Mouse (Mus musculus): Measurements from ENCODE around the gene Ei24. TPM values are rescaled to one million over a fixed set of nuclear protein-coding genes. Genes with fewer than 3 reads are reported as not detected.

The Ei24 gene
- 100 to 1,000 TPM; 108 TPM for total RNA-seq (2021)
- long read RNA-seq, transcript Ei24-202 (11 exons, 2,309 nt) = minor isoform, 5 of 68 reads
- long read RNA-seq, transcript Ei24-201 (11 exons, 2,220 nt) = major isoform, 45 of 68 reads
- long read RNA-seq, partial matches to known transcripts = 3 of 68 reads
- long read RNA-seq, other reads (novel, unspliced or antisense) = 14 of 68 reads

- peak; percentile 91 to 96 for DNase-seq (ENCODE audit: low spot score in 2 of 2)
These were observed at the start of gene Ei24 for GRCm38 (mm10) chr9:36796781-36797555. Gene Ei24, minus strand, starts transcription at chr9:36797393.

DNA sequence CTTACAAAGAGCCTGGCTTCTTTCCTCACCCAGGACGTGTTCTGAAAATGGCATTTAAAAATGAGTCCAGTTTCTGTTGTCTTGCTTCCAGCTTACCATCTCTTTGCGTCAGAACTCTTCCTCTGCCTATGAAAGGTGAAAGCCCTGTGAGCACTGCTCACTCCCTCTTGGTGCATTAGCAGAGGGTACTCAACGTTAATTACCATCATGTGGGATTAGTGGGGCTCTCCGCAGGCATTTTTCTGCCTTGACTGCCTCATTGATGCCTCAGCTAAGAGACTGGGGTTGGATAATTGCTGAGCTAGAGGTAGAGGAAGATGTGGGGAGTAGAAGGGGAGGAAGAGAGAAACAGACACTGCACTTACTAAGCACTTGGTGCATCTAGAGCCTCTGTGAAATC, 49.2 kb upstream of the Ei24 start:
- DNase-seq (ENCODE audit: low spot score in 2 of 2) = no peak

- DNase-seq (ENCODE audit: low spot score in 2 of 2) = peak; percentile 28 to 33
These were observed 36.7 kb upstream of the Ei24 start for GRCm38 (mm10) chr9:36833914-36834313.

DNA sequence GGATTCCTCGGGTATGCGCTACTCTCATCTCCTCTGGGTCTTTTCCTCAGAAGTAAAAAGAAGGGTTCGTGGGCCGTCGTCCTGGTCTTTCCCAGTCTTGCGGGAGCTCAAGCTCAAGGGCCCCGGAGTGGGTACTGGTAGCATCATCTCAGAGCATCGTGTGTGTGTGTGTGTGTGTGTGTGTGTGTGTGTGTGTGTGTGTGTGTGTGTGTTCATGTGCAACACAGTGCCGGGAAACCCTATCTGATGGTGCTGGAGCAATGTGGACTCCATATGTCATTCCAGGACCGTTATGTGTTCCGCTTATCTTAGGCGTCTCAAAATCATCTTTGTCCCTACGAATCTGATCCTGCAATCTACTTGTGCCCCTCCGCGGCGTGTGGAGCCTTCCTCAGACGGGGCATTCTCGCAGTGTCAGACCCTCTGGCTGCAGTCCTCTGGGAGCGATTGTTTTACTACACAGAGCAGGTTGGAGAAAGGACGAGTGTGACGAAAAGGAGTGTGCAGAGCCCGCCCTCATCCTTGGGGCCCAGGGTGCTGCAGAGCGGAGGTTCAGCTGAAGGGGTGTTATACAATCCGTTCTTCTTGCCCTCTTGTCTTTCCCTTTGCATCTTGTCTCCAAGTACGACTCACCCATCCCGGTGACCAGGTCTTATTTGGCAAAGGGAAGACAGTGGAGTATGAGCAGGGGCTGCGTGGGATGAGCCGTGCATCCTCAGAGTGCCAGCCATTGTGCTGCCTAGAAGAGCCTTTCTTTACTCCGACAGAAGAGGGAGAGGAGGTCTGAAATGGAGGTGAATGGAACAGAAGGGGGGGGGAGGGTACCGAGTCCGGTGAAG, 36.1 kb upstream of the Ei24 start:
- peak; percentile 52 to 66 for DNase-seq (ENCODE audit: low spot score in 2 of 2)

DNA sequence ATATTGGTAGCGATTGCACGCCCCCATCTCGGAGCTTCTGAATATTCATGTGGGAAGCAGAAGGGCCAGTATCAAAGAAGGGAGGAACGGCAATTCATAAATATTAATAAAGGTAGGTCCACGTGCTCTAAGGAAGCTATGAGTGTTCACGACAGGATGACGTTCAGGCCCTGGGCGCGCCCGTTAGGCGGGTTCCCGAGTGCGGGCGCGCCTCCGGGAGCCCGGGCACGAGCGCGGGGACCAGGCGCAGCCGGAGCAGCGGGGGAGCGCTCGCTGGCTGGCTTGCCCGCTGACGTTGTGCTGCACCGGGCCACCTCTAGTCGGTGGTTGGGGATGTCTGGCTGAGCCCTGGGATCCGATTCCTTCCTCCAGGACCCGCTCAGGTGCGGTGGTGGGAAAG, 35.3 kb upstream of the Ei24 start:
- peak; percentile 87 to 93 for DNase-seq (ENCODE audit: low spot score in 2 of 2)

- no peak for DNase-seq (ENCODE audit: low spot score in 2 of 2)
These were observed 34.2 kb upstream of the Ei24 start for GRCm38 (mm10) chr9:36831401-36831800.

- no peak for DNase-seq (ENCODE audit: low spot score in 2 of 2)
These were observed 29.6 kb upstream of the Ei24 start for GRCm38 (mm10) chr9:36826612-36827363.

GRCm38 (mm10) chr9:36822024-36822423, 24.8 kb upstream of the Ei24 start:
- DNase-seq (ENCODE audit: low spot score in 2 of 2) = no peak

GRCm38 (mm10) chr9:36821644-36822000, 24.4 kb upstream of the Ei24 start, which contains the start of gene Fez1:
Gene Fez1, plus strand, starts transcription at chr9:36821864.
- DNase-seq (ENCODE audit: low spot score in 2 of 2) = peak; percentile 85 to 91

DNA sequence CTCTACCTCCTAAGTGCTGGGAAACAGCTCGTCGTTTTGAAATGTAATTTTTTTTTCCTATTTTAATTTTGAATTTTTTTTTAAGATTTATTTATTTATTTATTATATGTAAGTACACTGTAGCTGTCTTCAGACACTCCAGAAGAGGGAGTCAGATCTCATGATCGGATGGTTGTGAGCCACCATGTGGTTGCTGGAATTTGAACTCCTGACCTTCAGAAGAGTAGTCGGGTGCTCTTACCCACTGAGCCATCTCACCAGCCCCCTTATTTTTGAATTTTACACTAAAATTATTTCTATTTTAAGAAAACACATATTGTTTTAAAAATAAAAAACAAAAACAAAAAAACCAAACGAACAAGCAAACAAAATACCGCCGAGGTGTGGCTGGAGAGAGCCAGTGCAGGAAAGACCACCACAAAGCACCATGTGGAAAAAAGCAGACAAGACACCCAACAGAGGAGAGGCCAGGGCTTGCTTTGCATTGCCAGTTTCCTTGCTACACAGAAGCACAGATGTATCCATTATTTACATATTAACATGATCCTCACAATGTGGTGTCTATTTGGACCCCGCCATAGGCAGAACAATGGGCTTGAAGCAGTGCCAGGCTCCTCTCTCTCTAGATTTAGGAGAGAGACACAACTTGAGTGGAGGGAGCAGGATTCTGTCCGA, 23.9 kb upstream of the Ei24 start:
- no peak for DNase-seq (ENCODE audit: low spot score in 2 of 2)

- no peak for DNase-seq (ENCODE audit: low spot score in 2 of 2)
These were observed 21.7 kb upstream of the Ei24 start for GRCm38 (mm10) chr9:36818905-36819304.

DNA sequence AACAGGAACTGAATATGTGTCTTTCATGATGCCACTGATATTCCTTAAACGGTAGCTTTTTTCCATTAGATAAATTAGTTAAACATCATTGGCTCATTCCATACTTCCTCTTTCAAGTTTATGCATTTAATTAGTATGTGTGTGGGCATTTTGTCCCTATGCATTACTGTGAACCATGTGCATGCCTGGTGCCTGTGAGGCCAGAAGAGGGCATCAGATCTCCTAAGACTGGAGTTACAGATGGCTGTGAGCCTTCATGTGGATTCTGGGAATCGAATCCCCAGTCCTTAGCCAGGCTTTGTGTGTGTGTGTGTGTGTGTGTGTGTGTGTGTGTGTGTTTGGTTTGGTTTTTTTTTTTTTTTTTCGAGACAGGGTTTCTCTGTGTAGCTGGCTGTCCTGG, 17.3 kb upstream of the Ei24 start:
- DNase-seq (ENCODE audit: low spot score in 2 of 2) = no peak

DNA sequence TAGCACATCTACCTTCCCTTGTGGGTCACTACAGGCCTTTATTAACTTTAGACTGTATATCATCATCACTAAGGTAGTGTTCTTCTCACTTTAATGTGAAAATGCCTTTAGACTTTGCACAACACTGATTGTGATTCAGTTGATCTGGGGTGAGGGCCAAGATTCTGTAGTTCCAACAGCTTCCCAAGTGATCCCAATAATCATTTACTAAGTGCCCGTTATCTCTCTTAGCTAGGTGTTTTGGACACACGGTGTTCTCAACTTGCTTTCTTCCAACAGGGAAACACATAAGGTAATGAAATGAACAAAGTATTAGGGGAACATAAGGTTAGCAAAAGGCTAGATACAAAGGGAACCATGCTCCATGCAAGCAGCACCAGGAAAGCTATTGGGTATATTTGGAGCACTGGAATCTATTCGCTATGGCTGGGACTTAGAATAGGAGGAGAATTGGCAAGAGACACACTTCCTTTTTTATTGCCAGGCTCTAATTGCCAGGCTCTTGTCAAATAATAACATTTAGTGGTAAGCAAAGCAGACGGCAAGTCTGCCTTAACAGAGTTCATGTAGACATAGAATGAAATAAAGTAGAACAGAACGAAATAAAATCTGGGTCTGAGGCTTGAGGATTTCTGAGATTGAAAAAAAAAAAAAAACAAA, 11.1 kb upstream of the Ei24 start:
- DNase-seq (ENCODE audit: low spot score in 2 of 2) = no peak

DNA sequence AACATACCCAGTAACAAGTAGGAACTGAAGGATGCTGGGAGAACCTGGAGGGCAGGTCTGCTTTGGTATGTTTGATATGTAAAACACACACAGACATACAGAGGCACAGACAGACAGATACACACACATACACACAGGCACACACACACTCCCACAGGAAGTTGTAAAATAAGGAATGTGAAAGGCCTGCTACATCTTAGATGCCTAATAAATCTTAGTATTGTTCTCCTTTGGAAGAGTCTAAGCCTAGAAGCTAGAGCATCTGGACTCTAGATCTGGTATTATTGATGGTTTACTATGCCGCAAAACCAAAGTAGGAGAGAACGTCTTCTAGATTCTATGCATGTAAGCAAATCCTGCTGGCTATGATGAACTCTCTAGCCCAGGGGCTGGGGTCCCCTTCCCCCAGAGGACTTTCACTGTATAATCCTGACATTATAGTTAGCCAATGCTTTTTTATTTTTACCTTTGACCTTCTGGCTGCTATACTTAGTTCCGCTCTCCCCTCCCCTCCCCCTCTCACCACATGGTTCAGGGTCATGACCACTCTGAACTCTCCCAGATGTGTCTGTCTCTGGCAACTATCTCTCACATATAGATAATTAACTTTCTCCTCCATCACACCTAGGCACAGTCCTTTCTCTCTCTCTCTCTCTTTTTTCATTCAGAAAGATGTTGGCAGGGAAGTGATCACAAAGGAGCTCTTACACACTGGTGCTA, 8.2 kb upstream of the Ei24 start:
- no peak for DNase-seq (ENCODE audit: low spot score in 2 of 2)

- no peak for DNase-seq (ENCODE audit: low spot score in 2 of 2)
These were observed 6.7 kb upstream of the Ei24 start for GRCm38 (mm10) chr9:36803926-36804325.

DNA sequence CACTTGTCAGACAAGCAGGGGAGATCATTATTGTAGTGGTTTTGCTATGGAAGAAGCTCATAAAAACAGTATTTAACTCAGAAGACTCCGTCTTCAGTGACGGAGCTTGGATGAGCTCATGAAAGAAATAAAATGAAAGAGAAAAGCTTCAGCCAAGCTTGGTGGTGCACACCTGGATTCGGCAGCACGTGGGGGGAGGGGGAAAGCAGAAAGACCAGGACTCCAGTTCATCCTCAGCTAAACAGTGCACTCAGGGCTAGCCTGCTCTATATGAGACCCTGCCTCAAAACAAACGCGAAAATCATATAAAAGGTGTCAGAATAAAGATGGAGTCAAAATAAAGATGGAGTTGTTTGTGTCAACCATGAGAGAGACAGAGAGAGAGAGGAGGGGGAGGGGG, 6.2 kb upstream of the Ei24 start:
- DNase-seq (ENCODE audit: low spot score in 2 of 2) = no peak

- DNase-seq (ENCODE audit: low spot score in 2 of 2) = no peak
These were observed 5.8 kb upstream of the Ei24 start for GRCm38 (mm10) chr9:36802951-36803350.

GRCm38 (mm10) chr9:36801961-36802360, 4.8 kb upstream of the Ei24 start:
- DNase-seq (ENCODE audit: low spot score in 2 of 2) = no peak

DNA sequence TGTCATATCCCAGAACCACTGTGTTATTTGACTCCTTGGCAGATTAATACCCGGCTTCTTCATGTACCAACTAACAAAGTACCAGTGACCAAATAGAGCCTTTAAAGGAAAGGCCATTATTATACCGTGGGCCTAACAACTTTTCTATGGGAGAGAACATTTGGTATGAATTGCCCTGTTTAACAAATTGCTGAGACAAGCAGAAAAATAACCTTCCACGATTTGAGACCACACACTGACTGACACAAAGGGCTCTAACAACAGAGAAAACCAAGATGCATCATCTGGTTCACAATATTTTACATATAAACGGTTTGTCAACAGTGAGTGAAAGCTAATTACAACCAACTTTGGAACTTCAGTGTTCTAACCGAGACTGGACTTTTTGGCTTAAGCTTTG, 969 bp downstream of the Ei24 start:
- DNase-seq (ENCODE audit: low spot score in 2 of 2) = no peak

- no peak for DNase-seq (ENCODE audit: low spot score in 2 of 2)
These were observed 1.6 kb downstream of the Ei24 start for GRCm38 (mm10) chr9:36795556-36795955.

Data from layer of hippocampus, postnatal 10 days (tissue).